Mouse (Mus musculus) brown adipose tissue, adult 24 weeks (tissue): ENCODE data around the gene Ncoa7. TPM values are rescaled to one million over a fixed set of nuclear protein-coding genes. Genes with fewer than 3 reads are reported as not detected.

Source experiments
- H3K27ac ChIP-seq: fragments of 200-500 bp; replicated peaks from 2 replicates; pipeline ENCODE4 v1.5.1; 2012; ENCODE audit warnings: low read depth, mild to moderate bottlenecking, low read length
- H3K4me1 ChIP-seq: fragments of 200-500 bp; 2 replicates; pipeline ENCODE4 v1.6.1; 2012; ENCODE audit warnings: low read length, mixed read lengths; ENCODE audit not compliant: control insufficient read depth, insufficient read depth, insufficient read length
- H3K4me3 ChIP-seq: fragments of 200-500 bp; 2 replicates; pipeline ENCODE4 v1.5.1; 2012; ENCODE audit warnings: low read depth, mild to moderate bottlenecking, low read length, moderate library complexity; ENCODE audit not compliant: insufficient read depth
- polyA plus RNA-seq: library from polyadenylated mRNA; stranded (reverse); fragments of >200 nt; gene quantifications from 2 replicates; pipeline ENCODE4 v1.2.4, GENCODE M21; 2012; ENCODE audit not compliant: missing spikeins, insufficient read depth, insufficient read length

The Ncoa7 gene
- polyA plus RNA-seq, result 11.1 and 20.7 TPM in 2 replicates

DNA sequence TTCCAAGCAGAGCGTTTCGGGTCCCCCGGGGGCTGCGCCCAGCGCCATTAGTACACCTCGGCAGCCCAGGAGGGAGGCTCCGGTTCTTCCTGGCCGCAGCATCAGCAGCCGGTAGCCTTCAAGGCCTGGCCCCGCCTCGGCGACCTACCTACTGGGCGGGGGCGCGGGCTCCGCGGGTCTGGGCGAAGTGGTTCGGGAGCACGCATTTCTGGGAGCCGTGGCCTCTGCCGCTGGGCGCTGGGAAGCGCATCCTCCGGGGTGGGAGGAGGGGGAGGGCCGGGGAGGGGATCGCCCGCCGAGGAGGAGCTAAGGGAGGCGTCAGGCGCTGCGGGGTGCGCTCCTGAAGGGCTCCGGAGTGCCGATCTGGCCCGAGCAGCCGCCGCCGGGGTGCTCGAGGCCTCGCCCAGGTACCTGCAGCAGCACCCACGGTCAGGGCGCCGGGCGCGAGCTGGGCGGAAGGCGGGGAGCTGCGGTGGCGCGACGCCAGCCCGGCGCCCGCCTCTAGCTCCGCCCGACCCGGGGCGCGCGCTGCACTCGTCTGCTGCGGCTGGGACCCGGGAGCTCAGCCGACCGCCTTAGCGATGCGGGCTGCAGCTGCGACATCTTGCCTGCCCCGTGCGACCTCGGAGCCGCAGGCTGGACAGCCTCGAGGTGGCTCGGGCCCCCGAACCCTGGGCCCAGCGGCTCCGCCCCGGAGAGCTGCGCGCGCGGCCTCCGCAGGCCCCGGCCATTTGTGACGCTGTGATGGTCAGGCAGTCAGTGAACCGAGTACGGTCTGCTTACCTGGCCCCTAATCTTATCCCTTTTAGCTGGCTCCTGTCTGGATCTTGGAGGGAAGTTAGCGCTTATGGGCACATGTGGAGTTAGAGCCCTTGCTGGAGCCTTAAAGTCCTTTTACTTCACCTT, at the start of gene Ncoa7:
Gene Ncoa7, minus strand, starts transcription at position 646 of the 906 bp plus-strand sequence.
- H3K4me3 ChIP-seq, result peak within 1 kb of the TSS; percentile 99
- peak within 1 kb of the TSS; percentile 74 for H3K27ac ChIP-seq
- no peaks in the 10 kb centered on the region for H3K4me1 ChIP-seq

- Histone ChIP-seq H3K27ac (no peak overlapping the region), H3K4me1 (peaks cover 6% of the 10 kb centered on the region), H3K4me3 (no peak overlapping the region)
Measured at GRCm38 (mm10) chr10:30845101-30845825, 42.1 kb upstream of the Ncoa7 start.

- no peak overlapping the region for H3K27ac ChIP-seq
- H3K4me1 ChIP-seq, result peaks cover 6% of the 10 kb centered on the region
- H3K4me3 ChIP-seq, result peak overlapping the region; percentile 61
Measured at GRCm38 (mm10) chr10:30844191-30845010, 41.3 kb upstream of the Ncoa7 start.

GRCm38 (mm10) chr10:30843438-30844190, 40.5 kb upstream of the Ncoa7 start:
- peaks cover 6% of the 10 kb centered on the region for H3K4me1 ChIP-seq
- H3K4me3 ChIP-seq, result peak overlapping the region; percentile 61
- no peak overlapping the region for H3K27ac ChIP-seq

DNA sequence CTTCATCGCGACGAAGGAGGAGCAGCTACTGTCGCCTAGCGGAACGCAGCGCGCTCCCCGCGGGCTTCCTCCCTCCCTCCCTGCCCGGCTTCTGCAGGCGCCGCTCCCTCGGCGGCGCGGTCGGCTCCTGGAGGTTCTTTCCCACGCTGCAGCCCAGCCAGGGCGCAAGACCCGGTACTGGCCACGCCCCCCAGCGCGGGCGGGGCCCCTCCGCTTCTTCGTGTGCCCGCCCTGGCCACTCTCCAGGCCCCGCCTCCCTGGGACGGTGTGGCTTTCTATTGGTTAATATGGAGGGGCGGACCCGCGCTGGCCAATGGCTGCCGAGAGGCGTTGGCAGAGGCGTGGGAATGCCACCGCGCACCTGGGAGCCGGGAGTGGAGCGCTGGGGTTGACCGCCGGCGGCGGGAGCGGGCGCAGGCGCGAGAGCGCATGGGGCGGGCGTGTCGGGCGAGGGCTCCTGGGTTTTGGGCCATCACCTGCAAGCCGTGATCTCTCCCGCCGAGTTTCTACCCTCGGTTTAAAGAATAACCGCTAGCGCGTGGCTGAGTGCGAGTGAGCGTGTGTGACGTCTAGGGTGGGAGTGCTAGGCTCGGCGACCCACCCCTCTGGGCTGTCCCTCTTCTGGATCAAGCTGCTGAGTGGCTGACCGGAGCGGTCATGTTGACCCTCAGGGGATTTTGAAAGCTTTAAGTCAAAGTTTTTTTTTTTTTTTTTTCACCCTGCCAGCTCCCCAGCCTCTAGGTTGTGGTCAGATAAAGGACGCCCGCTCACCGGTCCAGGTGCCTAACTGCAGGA, 39.7 kb upstream of the Ncoa7 start, which contains the start of gene Hey2:
Gene Hey2, minus strand, starts transcription at position 159 of the 795 bp plus-strand sequence.
- Histone ChIP-seq H3K27ac (no peak within 1 kb of the TSS), H3K4me3 (peak within 1 kb of the TSS; percentile 61), H3K4me1 (peaks cover 6% of the 10 kb centered on the region)

DNA sequence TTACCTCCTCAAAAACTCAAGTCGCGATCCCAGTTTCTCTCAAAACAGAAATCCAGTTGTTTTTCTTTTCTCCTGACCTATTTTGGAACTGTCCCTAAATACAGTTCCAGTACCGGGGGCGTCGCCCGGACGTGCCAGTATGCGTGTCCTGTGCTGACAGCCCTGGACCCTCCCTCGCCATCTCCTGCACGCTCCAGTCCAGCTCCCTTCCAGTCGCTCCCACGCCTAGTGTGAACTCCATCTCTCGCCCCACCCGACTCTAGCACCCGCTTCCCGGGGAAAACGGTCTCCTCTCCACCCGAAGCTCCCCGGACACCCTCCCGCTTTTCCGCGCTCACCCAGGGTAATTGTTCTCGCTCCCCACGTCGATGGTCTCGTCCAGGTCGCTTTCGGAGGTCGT, 39.1 kb upstream of the Ncoa7 start:
- peaks cover 6% of the 10 kb centered on the region for H3K4me1 ChIP-seq
- H3K4me3 ChIP-seq, result peak overlapping the region; percentile 61
- no peak overlapping the region for H3K27ac ChIP-seq

DNA sequence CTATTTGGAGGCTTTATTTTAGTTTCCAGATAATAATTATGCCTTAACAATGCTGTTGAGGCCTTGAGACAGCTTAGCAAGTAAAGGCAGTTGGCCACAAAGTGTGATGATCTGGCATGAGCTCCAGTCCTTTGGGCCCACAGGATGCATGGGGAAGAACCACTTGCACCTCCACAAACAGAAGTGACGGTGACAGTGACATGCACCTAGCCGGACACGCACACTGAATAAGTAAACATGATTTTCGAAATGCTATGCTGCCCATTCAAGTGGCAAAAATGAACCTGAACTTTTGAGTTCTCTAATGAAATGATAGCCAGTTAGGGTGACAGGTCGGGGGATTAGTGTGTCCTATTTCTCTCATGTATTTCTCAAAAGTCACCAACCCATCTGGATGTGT, 37.7 kb upstream of the Ncoa7 start:
- no peak overlapping the region for H3K27ac ChIP-seq
- H3K4me1 ChIP-seq, result peaks cover 6% of the 10 kb centered on the region
- H3K4me3 ChIP-seq, result no peak overlapping the region

- no peaks in the 10 kb centered on the region for H3K4me1 ChIP-seq
- no peak overlapping the region for H3K27ac ChIP-seq
- H3K4me3 ChIP-seq, result no peak overlapping the region
Measured at GRCm38 (mm10) chr10:30838188-30838587, 35.1 kb upstream of the Ncoa7 start.

- H3K4me3 ChIP-seq, result no peak overlapping the region
- no peak overlapping the region for H3K27ac ChIP-seq
- no peaks in the 10 kb centered on the region for H3K4me1 ChIP-seq
Measured at GRCm38 (mm10) chr10:30825049-30825448, 21.9 kb upstream of the Ncoa7 start.

DNA sequence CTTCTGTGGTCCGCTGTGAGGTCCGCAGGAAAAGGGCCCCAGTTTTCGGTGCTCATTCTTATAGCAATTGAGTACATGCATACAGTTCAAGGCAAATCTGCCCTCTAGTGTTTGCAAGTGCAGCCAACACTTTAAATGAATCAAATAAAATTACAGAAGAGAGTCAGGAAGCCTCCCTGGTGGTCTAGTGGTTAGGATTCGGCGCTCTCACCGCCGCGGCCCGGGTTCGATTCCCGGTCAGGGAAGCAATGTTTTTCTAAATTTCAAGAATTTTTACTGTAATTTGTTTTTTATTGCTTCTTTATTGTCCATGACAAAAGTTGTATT, 7.8 kb upstream of the Ncoa7 start:
- H3K4me1 ChIP-seq, result no peaks in the 10 kb centered on the region
- H3K4me3 ChIP-seq, result peak overlapping the region; percentile 80
- H3K27ac ChIP-seq, result peak overlapping the region; percentile 59; the same call in 1 of the 2 replicates

GRCm38 (mm10) chr10:30810247-30810966, 7.3 kb upstream of the Ncoa7 start:
- Histone ChIP-seq H3K27ac (peak overlapping the region; percentile 59; the same call in 1 of the 2 replicates), H3K4me3 (peak overlapping the region; percentile 80), H3K4me1 (no peaks in the 10 kb centered on the region)

- Histone ChIP-seq H3K27ac (peak overlapping the region; percentile 74; the same call in 1 of the 2 replicates), H3K4me3 (peak overlapping the region; percentile 99), H3K4me1 (no peaks in the 10 kb centered on the region)
Measured at GRCm38 (mm10) chr10:30803587-30804253, 594 bp upstream of the Ncoa7 start.

DNA sequence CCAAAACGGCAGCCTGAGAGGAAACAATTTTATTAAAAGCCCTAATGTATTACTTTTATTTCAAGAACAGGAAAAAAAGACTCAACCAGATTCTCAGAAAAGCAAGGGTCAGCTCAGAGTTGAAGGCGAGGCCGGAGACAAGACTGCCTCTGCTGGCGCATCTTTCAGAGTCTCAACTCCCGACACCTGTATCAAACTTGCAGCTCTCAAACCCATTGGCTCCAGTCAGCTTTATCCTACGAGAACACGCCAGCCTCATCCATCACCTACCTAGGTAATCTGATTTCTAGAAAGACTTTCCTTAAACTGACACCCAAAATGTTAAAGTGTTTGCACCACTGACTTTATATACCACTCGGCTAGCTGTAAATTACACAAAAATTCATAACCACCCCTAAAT, 1.1 kb downstream of the Ncoa7 start:
- Histone ChIP-seq H3K4me1 (no peaks in the 10 kb centered on the region; the same call in 1 of the 2 replicates), H3K27ac (0 out of 2 replicates have a peak overlapping the region, but pooled peaks have one; percentile 68), H3K4me3 (peak overlapping the region; percentile 99)
